Mouse (Mus musculus) inflammation-experienced regulatory T-cells (primary cell): ENCODE data around the gene Cyp4f16. TPM values are rescaled to one million over a fixed set of nuclear protein-coding genes. Genes with fewer than 3 reads are reported as not detected.

Source experiments
- polyA plus RNA-seq, 2 experiments: library from polyadenylated mRNA; unstranded; fragments of 100-300 nt; shearing (Covaris generic); gene quantifications; one replicate each; pipeline ENCODE4 v1.2.1; 2017

Gene Cyp4f16
- 10 to 100 TPM; 14.4 to 33.9 TPM for polyA plus RNA-seq

DNA sequence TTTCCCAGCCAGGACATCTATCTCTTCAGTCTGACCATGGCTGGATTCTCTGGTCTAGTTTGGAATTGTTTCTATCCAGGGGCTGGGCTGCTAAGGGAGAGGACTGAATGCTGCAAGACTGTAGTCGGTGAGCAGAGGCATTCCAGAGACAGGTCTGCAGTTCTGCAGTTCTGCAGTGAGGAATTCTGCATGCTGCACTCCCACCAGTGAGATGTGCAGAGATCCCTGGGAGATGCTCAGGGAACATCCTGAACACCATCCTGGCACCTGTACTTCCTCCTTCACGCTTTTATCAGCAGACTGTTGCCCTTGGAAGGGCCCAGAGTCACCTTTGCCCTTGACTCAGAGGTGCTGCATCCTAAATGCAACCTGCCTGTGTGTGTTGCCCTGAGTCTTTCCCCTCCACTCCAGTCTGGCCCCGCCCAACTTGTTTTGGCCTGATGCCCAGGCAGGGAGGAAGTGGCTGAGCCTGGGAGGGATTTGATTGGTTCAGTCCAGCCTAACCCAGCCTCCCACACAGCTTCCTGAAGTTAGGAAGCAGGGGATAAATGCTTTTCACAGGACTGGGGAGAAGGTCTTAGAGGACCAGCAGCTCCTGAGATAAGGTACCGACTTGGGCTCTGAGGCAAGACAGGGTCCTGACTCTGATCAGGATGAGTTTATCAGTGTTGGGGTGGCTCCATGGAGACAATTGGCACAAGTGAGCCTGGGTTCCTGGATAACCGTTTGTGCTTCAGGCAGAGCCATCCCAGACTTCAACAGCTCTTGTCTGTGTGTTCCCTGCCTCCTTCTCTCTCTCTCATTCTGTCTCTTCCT lies at the start of gene Cyp4f16:
TSS of gene Cyp4f16 (plus strand) at position 508 of the 816 bp plus-strand sequence.

GRCm38 (mm10) chr17:32505851-32506728 lies 30.3 kb upstream of the Cyp4f16 start, which contains the start of gene Cyp4f17:
Cyp4f17 (plus strand) TSS chr17:32506050.

Other genes starting within 250 kb of the Cyp4f16 start
- gene Akap8, start 215.3 kb upstream of the Cyp4f16 start, polyA plus RNA-seq: 100 to 1,000 TPM; 208 to 255 TPM
- gene Akap8l, start 186.0 kb upstream of the Cyp4f16 start, polyA plus RNA-seq: 100 to 1,000 TPM; 283 to 295 TPM
- gene Wiz, start 147.1 kb upstream of the Cyp4f16 start, polyA plus RNA-seq: 10 to 100 TPM; 27.1 to 33.8 TPM
- gene Rasal3, start 133.0 kb upstream of the Cyp4f16 start, polyA plus RNA-seq: 100 to 1,000 TPM; 646 to 988 TPM
- gene Pglyrp2, start 112.4 kb upstream of the Cyp4f16 start, polyA plus RNA-seq: 10 to 100 TPM; 80.6 to 97.0 TPM
- gene Cyp4f39, start 83.8 kb upstream of the Cyp4f16 start, polyA plus RNA-seq: under 1 TPM; 0.51 to 0.61 TPM
- 1 to 10 TPM; 2.6 TPM for gene Cyp4f17, start 30.5 kb upstream of the Cyp4f16 start, polyA plus RNA-seq
- gene Cyp4f37, start 84.8 kb downstream of the Cyp4f16 start, polyA plus RNA-seq: 1 to 10 TPM in 1 of 2 experiments, not detected in 1; 2.2 TPM
- gene Cyp4f40, start 122.3 kb downstream of the Cyp4f16 start, polyA plus RNA-seq: under 1 TPM in 1 of 2 experiments, not detected in 1; 0.17 TPM
- gene Cyp4f15, start 149.1 kb downstream of the Cyp4f16 start, polyA plus RNA-seq: not detected